Mouse (Mus musculus) lung, postnatal 0 days (tissue): Measurements from ENCODE around the gene Hist2h2aa1. TPM values are rescaled to one million over a fixed set of nuclear protein-coding genes. Genes with fewer than 3 reads are reported as not detected.

Experiments
- ATAC-seq: fragments of 200-750 bp; cut with Nextera tagmentation; 2 replicates; pipeline ENCODE4 v1.8.0; 2017; ENCODE audit warnings: moderate library complexity
- DNase-seq: peaks from one replicate; pipeline ENCODE4 v3.0.0-alpha.2; 2016; ENCODE audit warnings: low spot score
- H3K27ac ChIP-seq: fragments of 300-500 bp; sonication (generic); 2 replicates; pipeline ENCODE4 v1.5.1; 2014; ENCODE audit warnings: antibody characterized with exemption, mild to moderate bottlenecking, low read length, mixed read lengths
- H3K27me3 ChIP-seq: fragments of 300-500 bp; sonication (generic); replicated peaks from 2 replicates; pipeline ENCODE4 v1.6.1; 2014; ENCODE audit warnings: low read length, mixed read lengths; ENCODE audit not compliant: insufficient read depth
- H3K36me3 ChIP-seq: fragments of 300-500 bp; sonication (generic); 2 replicates; pipeline ENCODE4 v1.6.1; 2014; ENCODE audit warnings: low read length, mixed read lengths; ENCODE audit not compliant: insufficient read depth
- H3K4me1 ChIP-seq: fragments of 300-500 bp; sonication (generic); 2 replicates; pipeline ENCODE4 v1.6.1; 2014; ENCODE audit warnings: antibody characterized with exemption, low read depth, low read length, mixed read lengths; ENCODE audit not compliant: insufficient read depth
- H3K4me2 ChIP-seq: fragments of 300-500 bp; sonication (generic); replicated peaks from 2 replicates; pipeline ENCODE4 v1.6.1; 2014; ENCODE audit warnings: low read depth, mild to moderate bottlenecking, low read length, moderate library complexity, mixed read lengths
- H3K4me3 ChIP-seq: fragments of 300-500 bp; sonication (generic); 2 replicates; pipeline ENCODE4 v1.5.1; 2014; ENCODE audit warnings: low read depth, low read length
- H3K9ac ChIP-seq: fragments of 300-500 bp; sonication (generic); replicated peaks from 2 replicates; pipeline ENCODE4 v1.6.1; 2014; ENCODE audit warnings: low read depth, mild to moderate bottlenecking
- H3K9me3 ChIP-seq: fragments of 300-500 bp; sonication (generic); 2 replicates; pipeline ENCODE4 v1.6.1; 2016; ENCODE audit warnings: low read length, mixed read lengths
- CTCF ChIP-seq: IDR thresholded peaks from 2 replicates; pipeline ENCODE4 v1.5.1; 2016; ENCODE audit warnings: antibody characterized with exemption, mild to moderate bottlenecking
- EP300 ChIP-seq: IDR thresholded peaks from 2 replicates; pipeline ENCODE4 v1.6.1; 2016; ENCODE audit warnings: antibody characterized with exemption, mild to moderate bottlenecking, control low read depth
- WGBS: fragments of 180-500 bp; shearing (Covaris S2); extraction: QIAGEN DNeasy Blood & Tissue Kit; methylation state at CpG from one replicate; pipeline ENCODE4 v1.1.7; 2014; 5-methylcytosine and 5-hydroxymethylcytosine counted together
- polyA plus RNA-seq: library from polyadenylated mRNA; unstranded; fragments of >200 nt; fragmentation: Nextera tagmentation; extraction: Ambion mirVana; gene quantifications from 2 replicates; pipeline ENCODE4 v1.2.1, GENCODE M21; 2015

Gene Hist2h2aa1
- polyA plus RNA-seq, 1 experiment from 2014 or later: 60.0 TPM

- Histone ChIP-seq H3K27ac (no peak overlapping the region), H3K9me3 (no peaks in the 10 kb centered on the region), H3K4me1 (0 out of 2 replicates have a peak, but pooled peaks cover 3% of the 10 kb centered on the region), H3K36me3 (no peaks in the 10 kb centered on the region), H3K9ac (no peak overlapping the region), H3K4me3 (no peak overlapping the region), H3K4me2 (no peak overlapping the region), H3K27me3 (peaks cover 3% of the 10 kb centered on the region; the same call in 1 of the 2 replicates)
- no peak for DNase-seq
- 72% methylated on average over 3 of the region's 3 CpGs for WGBS
- TF ChIP-seq EP300 (no peak), CTCF (no peak)
- ATAC-seq: no peak
Observed at GRCm38 (mm10) chr3:96250890-96251289, 5.6 kb downstream of the Hist2h2aa1 start.

GRCm38 (mm10) chr3:96251787-96252186, 6.5 kb downstream of the Hist2h2aa1 start:
- Histone ChIP-seq H3K4me1 (0 out of 2 replicates have a peak, but pooled peaks cover 3% of the 10 kb centered on the region), H3K9ac (no peak overlapping the region), H3K27ac (no peak overlapping the region), H3K36me3 (no peaks in the 10 kb centered on the region), H3K9me3 (no peaks in the 10 kb centered on the region), H3K4me2 (no peak overlapping the region), H3K4me3 (no peak overlapping the region), H3K27me3 (peaks cover 3% of the 10 kb centered on the region; the same call in 1 of the 2 replicates)
- DNase-seq: no peak
- no peak for TF ChIP-seq CTCF
- no peak for TF ChIP-seq EP300
- no peak for ATAC-seq
- 86% methylated on average over 3 of the region's 3 CpGs for WGBS

GRCm38 (mm10) chr3:96254683-96255355, 9.5 kb downstream of the Hist2h2aa1 start:
- no peak overlapping the region for H3K27ac ChIP-seq
- DNase-seq: no peak
- peaks cover 13% of the 10 kb centered on the region for H3K27me3 ChIP-seq
- 54% methylated on average over 10 of the region's 10 CpGs for WGBS
- H3K4me2 ChIP-seq: no peak overlapping the region
- ATAC-seq: no peak
- no peaks in the 10 kb centered on the region for H3K4me1 ChIP-seq
- H3K9ac ChIP-seq: no peak overlapping the region
- H3K36me3 ChIP-seq: no peaks in the 10 kb centered on the region
- no peaks in the 10 kb centered on the region for H3K9me3 ChIP-seq
- H3K4me3 ChIP-seq: no peak overlapping the region
- no peak for TF ChIP-seq CTCF
- no peak for TF ChIP-seq EP300

- no peak for DNase-seq
- Histone ChIP-seq H3K9ac (no peak overlapping the region), H3K36me3 (no peaks in the 10 kb centered on the region), H3K9me3 (no peaks in the 10 kb centered on the region), H3K27me3 (peaks cover 13% of the 10 kb centered on the region), H3K4me1 (no peaks in the 10 kb centered on the region), H3K4me2 (no peak overlapping the region), H3K4me3 (no peak overlapping the region), H3K27ac (no peak overlapping the region)
- peak; percentile 32; the same call in 1 of the 2 replicates for ATAC-seq
- WGBS: 44% methylated on average over 5 of the region's 5 CpGs
- TF ChIP-seq EP300 (peak; percentile 39), CTCF (no peak)
Observed at GRCm38 (mm10) chr3:96255926-96256593, 10.8 kb downstream of the Hist2h2aa1 start.

- WGBS: 58% methylated on average over 3 of the region's 3 CpGs
Observed at GRCm38 (mm10) chr3:96257190-96257589, 11.9 kb downstream of the Hist2h2aa1 start.

GRCm38 (mm10) chr3:96260220-96260619, 14.9 kb downstream of the Hist2h2aa1 start:
- TF ChIP-seq CTCF (no peak), EP300 (no peak)
- WGBS: 85% methylated on average over 5 of the region's 5 CpGs
- Histone ChIP-seq H3K9me3 (no peaks in the 10 kb centered on the region), H3K4me1 (peaks cover 6% of the 10 kb centered on the region; the same call in 1 of the 2 replicates), H3K9ac (no peak overlapping the region), H3K4me2 (no peak overlapping the region), H3K27ac (no peak overlapping the region), H3K27me3 (peaks cover 10% of the 10 kb centered on the region; the same call in 1 of the 2 replicates), H3K36me3 (no peaks in the 10 kb centered on the region), H3K4me3 (no peak overlapping the region)
- DNase-seq (no peak), ATAC-seq (no peak)

More at GRCm38 (mm10) chr3:96257190-96257589, 11.9 kb downstream of the Hist2h2aa1 start:
- Histone ChIP-seq H3K4me2 (no peak overlapping the region), H3K9ac (no peak overlapping the region), H3K27ac (no peak overlapping the region), H3K4me1 (peaks cover 5% of the 10 kb centered on the region; the same call in 1 of the 2 replicates), H3K36me3 (no peaks in the 10 kb centered on the region), H3K27me3 (peaks cover 13% of the 10 kb centered on the region), H3K4me3 (no peak overlapping the region), H3K9me3 (no peaks in the 10 kb centered on the region)
- DNase-seq (peak; percentile 74), ATAC-seq (peak; percentile 46)
- no peak for TF ChIP-seq EP300
- no peak for TF ChIP-seq CTCF
